Mouse (Mus musculus) brain, embryonic 18.5 days (tissue): ENCODE data around the gene Susd1.
"Not testable (repeated sequence)": the region's sequence is repeated elsewhere in the genome, so short reads cannot be mapped to it uniquely, and the experiment has no call there.

Experiments used
- DNase-seq: peaks from one replicate; pipeline ENCODE4 v3.0.0-alpha.2; 2012; ENCODE audit warnings: low read depth, low spot score

The Susd1 gene

GRCm38 (mm10) chr4:59286351-59286750 is 152.1 kb downstream of the Susd1 start:
- not testable (repeated sequence) for DNase-seq

GRCm38 (mm10) chr4:59282699-59283487 is 155.5 kb downstream of the Susd1 start:
- no peak for DNase-seq

GRCm38 (mm10) chr4:59282137-59282536 is 156.3 kb downstream of the Susd1 start:
- no peak for DNase-seq

- no peak for DNase-seq
Measured at GRCm38 (mm10) chr4:59280876-59281275, 157.6 kb downstream of the Susd1 start.

GRCm38 (mm10) chr4:59279111-59279510 is 159.3 kb downstream of the Susd1 start:
- no peak for DNase-seq

- DNase-seq = no peak
Measured at GRCm38 (mm10) chr4:59278410-59278809, 160.0 kb downstream of the Susd1 start.

- DNase-seq = no peak
Measured at GRCm38 (mm10) chr4:59277958-59278357, 160.5 kb downstream of the Susd1 start.

- DNase-seq = no peak
Measured at GRCm38 (mm10) chr4:59275956-59276355, 162.5 kb downstream of the Susd1 start.

- DNase-seq = no peak
Measured at GRCm38 (mm10) chr4:59275494-59275893, 162.9 kb downstream of the Susd1 start.

- DNase-seq = no peak
Measured at GRCm38 (mm10) chr4:59274136-59274535, 164.3 kb downstream of the Susd1 start.

- no peak for DNase-seq
Measured at GRCm38 (mm10) chr4:59273342-59273741, 165.1 kb downstream of the Susd1 start.

GRCm38 (mm10) chr4:59265631-59266030 is 172.8 kb downstream of the Susd1 start:
- DNase-seq = no peak

GRCm38 (mm10) chr4:59265182-59265581 is 173.3 kb downstream of the Susd1 start:
- no peak for DNase-seq
